Mouse (Mus musculus): ENCODE measurements around the gene Tbc1d8. TPM values are rescaled to one million over a fixed set of nuclear protein-coding genes. Genes with fewer than 3 reads are reported as not detected.

Tbc1d8 gene
- polyA plus RNA-seq, 1 experiment, result 5.8 TPM

GRCm38 (mm10) chr1:39325228-39325627 lies 153.3 kb downstream of the Tbc1d8 start:
- H3K27me3 ChIP-seq (ENCODE audit: control insufficient read depth, insufficient read depth, insufficient read length), result no peaks in the 10 kb centered on the region
- TF ChIP-seq MYOG (IDR thresholded peaks at IDR 0.05; ENCODE audit: control insufficient read depth in 1 of 3, insufficient read depth in 1 of 3, insufficient read length in 2 of 3, low read depth in 2 of 3), result no peak
- TF ChIP-seq REST (IDR thresholded peaks at IDR 0.05; ENCODE audit: insufficient read depth, insufficient read length), result no peak
- no peak for TF ChIP-seq MYOD1 (IDR thresholded peaks at IDR 0.05; ENCODE audit: control insufficient read depth in 1 of 3, insufficient read length in 2 of 3, low read depth in 2 of 3)
- no peak for TF ChIP-seq TCF3 (IDR thresholded peaks at IDR 0.05; ENCODE audit: insufficient read length, low read depth)
- no peak overlapping the region for H3K4me3 ChIP-seq
- no peaks in the 10 kb centered on the region for H3K79me2 ChIP-seq (ENCODE audit: control insufficient read depth, insufficient read depth)
- no peak overlapping the region for H3K4me2 ChIP-seq (ENCODE audit: low read depth)
- H3ac ChIP-seq (ENCODE audit: control insufficient read depth, insufficient read length), result no peak overlapping the region
- H3K36me3 ChIP-seq (ENCODE audit: control insufficient read depth, insufficient read depth), result no peaks in the 10 kb centered on the region

- H3K79me2 ChIP-seq (ENCODE audit: control insufficient read depth, insufficient read depth), result no peaks in the 10 kb centered on the region
- H3K4me2 ChIP-seq (ENCODE audit: low read depth), result no peak overlapping the region
- H3ac ChIP-seq (ENCODE audit: control insufficient read depth, insufficient read length), result no peak overlapping the region
- no peak for TF ChIP-seq MYOG (IDR thresholded peaks at IDR 0.05; ENCODE audit: control insufficient read depth in 1 of 3, insufficient read depth in 1 of 3, insufficient read length in 2 of 3, low read depth in 2 of 3)
- TF ChIP-seq MYOD1 (IDR thresholded peaks at IDR 0.05; ENCODE audit: control insufficient read depth in 1 of 3, insufficient read length in 2 of 3, low read depth in 2 of 3), result no peak
- TF ChIP-seq E2F4 (IDR thresholded peaks at IDR 0.05; ENCODE audit: insufficient read depth), result no peak
- no peak for TF ChIP-seq MAX (IDR thresholded peaks at IDR 0.05; ENCODE audit: low read depth)
- no peak for TF ChIP-seq REST (IDR thresholded peaks at IDR 0.05; ENCODE audit: insufficient read depth, insufficient read length)
- no peak for TF ChIP-seq TCF3 (IDR thresholded peaks at IDR 0.05; ENCODE audit: insufficient read length, low read depth)
- no peak for TF ChIP-seq POLR2A (IDR thresholded peaks at IDR 0.05; ENCODE audit: insufficient read length, low read depth)
- TF ChIP-seq USF1 (IDR thresholded peaks at IDR 0.05; ENCODE audit: low read depth), result no peak
- TF ChIP-seq SRF (IDR thresholded peaks at IDR 0.05; ENCODE audit: control insufficient read depth, insufficient read length, low read depth), result no peak
- no peak for TF ChIP-seq CEBPB (IDR thresholded peaks at IDR 0.05; ENCODE audit: insufficient read depth, poor library complexity, severe bottlenecking)
- no peak for TF ChIP-seq POLR2AphosphoS2 (IDR thresholded peaks at IDR 0.05; ENCODE audit: insufficient read length, low read depth)
- no peak for TF ChIP-seq TCF12 (IDR thresholded peaks at IDR 0.05; ENCODE audit: insufficient read depth, poor library complexity, severe bottlenecking)
- H3K36me3 ChIP-seq (ENCODE audit: control insufficient read depth, insufficient read depth), result no peaks in the 10 kb centered on the region
- H3K4me3 ChIP-seq, result no peak overlapping the region
- no peaks in the 10 kb centered on the region for H3K27me3 ChIP-seq (ENCODE audit: control insufficient read depth, insufficient read depth, insufficient read length)
These were observed 156.6 kb downstream of the Tbc1d8 start for GRCm38 (mm10) chr1:39321954-39322353.

Other genes with a start within 250 kb of the Tbc1d8 start
- 1,627 TPM for gene Rpl31, start 110.9 kb downstream of the Tbc1d8 start, polyA plus RNA-seq (2012; fragmentation: generic; extraction: Trizol)
- gene Cnot11, start 56.2 kb upstream of the Tbc1d8 start, polyA plus RNA-seq (2012; fragmentation: generic; extraction: Trizol), result 16.8 TPM
- gene Rnf149, start 98.7 kb upstream of the Tbc1d8 start, polyA plus RNA-seq (2012; fragmentation: generic; extraction: Trizol), result 17.9 TPM
- gene Creg2, start 172.7 kb upstream of the Tbc1d8 start, polyA plus RNA-seq (2012; fragmentation: generic; extraction: Trizol), result not detected
- gene Rfx8, start 242.2 kb upstream of the Tbc1d8 start, polyA plus RNA-seq (2012; fragmentation: generic; extraction: Trizol), result 0.16 TPM

Measured in myocyte (in vitro differentiated cells).